Mouse (Mus musculus) stomach, adult 2 months (tissue): ENCODE measurements around the gene Zik1. TPM values are rescaled to one million over a fixed set of nuclear protein-coding genes. Genes with fewer than 3 reads are reported as not detected.

Source experiments
- polyA plus RNA-seq: library from polyadenylated mRNA; depleted of rRNA; stranded (reverse); fragments of >200 nt; gene quantifications from 2 replicates; pipeline ENCODE4 v1.2.3, GENCODE M21; 2012; rRNA removed

The Zik1 gene
- 0.02 and 0.03 TPM in 2 replicates for polyA plus RNA-seq

DNA sequence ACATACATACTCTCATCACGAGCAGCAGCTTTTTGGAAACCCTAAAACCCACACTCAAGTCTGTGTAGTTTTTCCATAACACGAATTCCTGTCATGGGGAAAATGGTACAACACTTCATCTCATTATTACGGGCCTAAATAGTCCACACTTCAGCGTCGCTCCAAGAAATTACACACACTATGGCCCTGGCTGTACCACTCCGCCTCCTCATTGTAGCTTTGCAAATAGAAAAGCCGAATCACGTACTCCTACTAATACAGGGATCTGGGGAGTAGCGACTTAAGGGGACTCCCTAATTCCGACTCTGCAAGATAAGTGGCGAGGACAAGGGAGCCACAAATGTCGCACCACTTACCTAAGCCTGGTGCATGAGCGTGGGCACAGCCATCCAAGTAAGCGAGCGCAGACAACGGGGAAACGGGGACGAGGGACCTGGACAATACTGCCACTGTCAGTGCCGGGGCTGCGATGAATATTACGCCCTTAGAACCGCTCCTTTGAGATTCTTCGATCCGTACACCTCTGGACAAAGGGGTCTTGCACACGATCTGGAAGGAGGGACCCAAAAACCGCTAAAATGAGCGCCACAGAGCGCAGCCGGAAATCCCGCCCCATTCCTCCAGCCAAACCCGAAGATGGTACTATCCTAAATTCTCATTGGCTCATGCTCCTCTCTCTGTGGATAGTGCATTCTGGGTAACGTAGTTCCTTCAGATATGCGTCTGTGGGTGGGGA is at the start of gene Zik1:
TSS of gene Zik1 (minus strand) at position 609 of the 736 bp plus-strand sequence.

DNA sequence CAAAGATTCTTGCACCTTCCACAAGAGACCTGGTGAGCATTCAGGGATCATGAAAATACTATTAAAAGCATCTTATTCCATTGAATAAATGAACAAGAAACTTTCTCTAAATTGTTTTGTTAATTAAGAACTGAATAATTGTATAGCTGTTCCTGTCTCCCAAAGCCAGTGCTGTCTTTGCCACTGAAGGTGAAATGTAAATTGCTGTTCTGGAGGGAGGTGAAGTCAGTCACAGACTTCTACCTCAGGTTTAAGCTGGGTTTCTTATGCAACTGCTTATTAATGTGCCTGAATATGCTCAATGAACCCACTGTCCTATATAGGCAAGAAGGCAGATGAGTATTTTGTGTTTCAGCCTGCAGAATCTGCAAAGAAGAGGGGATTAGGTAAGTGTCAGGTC is 52.2 kb downstream of the Zik1 start, which contains the start of gene Vmn1r67:
TSS of gene Vmn1r67 (plus strand) at position 301 of the 400 bp plus-strand sequence.

Other genes starting within 250 kb of the Zik1 start
- gene Vmn1r66, start 217.4 kb downstream of the Zik1 start, polyA plus RNA-seq: not detected in 2 replicates
- gene Vmn1r67, start 52.1 kb downstream of the Zik1 start, polyA plus RNA-seq: not detected in 2 replicates
- not detected in 2 replicates for gene Vmn1r68, start 63.1 kb upstream of the Zik1 start, polyA plus RNA-seq
- not detected in 2 replicates for gene Vmn1r69, start 118.3 kb upstream of the Zik1 start, polyA plus RNA-seq
- gene Vmn1r70, start 136.1 kb upstream of the Zik1 start, polyA plus RNA-seq: not detected in 2 replicates
- gene Nlrp4b, start 192.4 kb upstream of the Zik1 start, polyA plus RNA-seq: not detected in 2 replicates